Mouse (Mus musculus): Measurements from ENCODE around the gene Gm27027. TPM values are rescaled to one million over a fixed set of nuclear protein-coding genes. Genes with fewer than 3 reads are reported as not detected.

Gm27027 gene
- total RNA-seq, 1 experiment from 2014 or later = not detected

DNA sequence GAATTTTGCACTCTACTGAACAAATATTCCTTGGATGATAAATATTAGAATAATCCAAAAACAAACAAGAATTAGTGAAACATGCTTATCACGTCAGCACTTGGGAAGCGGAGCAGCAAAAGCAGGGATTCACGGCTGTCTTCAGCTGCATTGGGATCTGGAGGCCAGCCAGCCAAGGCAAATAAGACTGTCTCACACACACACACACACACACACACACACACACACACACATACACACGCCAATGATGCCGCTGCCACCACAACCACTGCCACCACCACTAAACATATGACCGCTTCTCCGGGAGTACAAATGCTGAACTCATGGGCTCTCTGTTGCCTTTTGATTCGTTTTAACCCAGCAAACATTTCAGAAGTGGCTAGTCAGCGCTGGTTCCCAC lies 42.4 kb downstream of the Gm27027 start:
- ATAC-seq (replicated peaks; ENCODE audit: insufficient number of reproducible peaks, low FRiP score, low TSS enrichment, poor library complexity, severe bottlenecking) = no peak

DNA sequence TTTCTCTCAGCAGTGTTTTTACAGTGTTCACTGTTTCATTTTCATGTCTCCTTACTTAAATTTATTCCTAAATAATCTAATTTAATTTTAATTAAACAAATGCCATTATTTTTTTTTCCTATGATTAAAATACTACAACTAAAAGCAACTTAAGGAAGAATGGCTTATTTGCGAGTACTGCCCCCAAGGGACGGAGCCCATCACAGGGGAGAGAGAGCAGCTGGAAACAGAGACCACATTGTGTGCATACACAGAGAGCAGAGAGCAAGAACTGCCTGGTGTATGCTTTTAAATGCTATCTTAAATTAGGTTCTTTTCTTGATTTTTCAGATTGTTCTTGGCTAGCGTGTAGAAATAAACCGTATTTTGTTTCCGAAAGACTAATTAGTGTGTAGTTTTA lies 49.2 kb downstream of the Gm27027 start:
- no peak for ATAC-seq (replicated peaks; ENCODE audit: insufficient number of reproducible peaks, low FRiP score, low TSS enrichment, poor library complexity, severe bottlenecking)

DNA sequence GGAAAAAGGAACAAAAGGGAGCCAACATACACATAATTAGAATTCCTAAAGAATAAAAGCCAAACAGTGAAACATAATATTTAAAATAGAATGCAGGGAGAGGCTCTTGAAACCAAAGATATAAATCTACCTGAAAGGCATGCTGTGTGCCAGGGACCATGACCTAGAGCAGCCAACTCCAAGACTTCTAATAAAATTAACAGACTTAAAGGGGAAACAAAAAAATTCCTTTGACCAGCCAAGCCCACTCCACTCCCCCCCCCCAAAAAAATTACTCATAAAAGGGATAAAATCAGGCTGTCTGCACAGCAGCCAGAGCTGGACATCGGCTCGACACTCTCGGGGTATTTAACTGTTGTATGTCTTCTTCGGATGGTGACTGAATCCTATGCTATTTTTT lies 51.3 kb downstream of the Gm27027 start:
- ATAC-seq (replicated peaks; ENCODE audit: insufficient number of reproducible peaks, low FRiP score, low TSS enrichment, poor library complexity, severe bottlenecking) = no peak

DNA sequence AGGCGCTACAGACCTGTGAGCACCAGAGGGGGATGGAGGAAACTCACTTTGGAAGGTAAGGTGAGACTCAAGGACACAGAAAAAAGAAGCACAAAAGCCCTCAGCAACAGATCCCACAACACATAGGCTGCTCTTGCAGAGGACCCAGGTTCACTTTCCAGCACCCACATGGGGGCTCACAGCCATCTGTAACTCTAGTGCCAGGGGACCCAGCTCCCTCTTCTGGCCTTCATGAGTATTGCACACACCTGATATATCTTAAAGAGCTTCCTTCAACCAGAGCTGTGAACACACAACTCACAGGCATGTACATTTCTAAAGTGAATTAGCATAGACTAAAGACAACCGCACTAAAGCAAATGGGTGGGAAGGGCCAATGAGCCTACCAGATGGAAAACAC lies 52.1 kb downstream of the Gm27027 start:
- ATAC-seq (replicated peaks; ENCODE audit: insufficient number of reproducible peaks, low FRiP score, low TSS enrichment, poor library complexity, severe bottlenecking) = no peak

DNA sequence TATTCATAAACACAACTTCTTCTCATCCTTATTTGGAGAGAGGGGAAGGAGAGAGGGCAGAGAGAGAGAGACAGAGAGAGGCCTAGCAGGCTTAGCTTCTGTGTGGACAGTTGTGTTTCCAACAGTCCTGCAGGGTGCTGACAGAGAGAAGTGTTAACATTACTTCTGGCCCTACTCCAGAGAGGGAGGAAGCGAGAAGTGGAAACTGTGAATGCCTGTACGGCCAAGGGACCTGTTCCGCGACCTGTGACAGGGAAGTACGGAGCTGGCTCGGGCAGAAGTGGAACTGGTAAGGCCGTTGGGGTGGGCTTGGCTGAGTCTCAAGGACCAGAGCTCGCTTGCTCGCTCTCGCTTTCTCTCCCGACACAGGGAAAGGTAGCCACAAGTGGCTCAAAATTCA lies 54.5 kb downstream of the Gm27027 start:
- ATAC-seq (replicated peaks; ENCODE audit: insufficient number of reproducible peaks, low FRiP score, low TSS enrichment, poor library complexity, severe bottlenecking) = no peak

DNA sequence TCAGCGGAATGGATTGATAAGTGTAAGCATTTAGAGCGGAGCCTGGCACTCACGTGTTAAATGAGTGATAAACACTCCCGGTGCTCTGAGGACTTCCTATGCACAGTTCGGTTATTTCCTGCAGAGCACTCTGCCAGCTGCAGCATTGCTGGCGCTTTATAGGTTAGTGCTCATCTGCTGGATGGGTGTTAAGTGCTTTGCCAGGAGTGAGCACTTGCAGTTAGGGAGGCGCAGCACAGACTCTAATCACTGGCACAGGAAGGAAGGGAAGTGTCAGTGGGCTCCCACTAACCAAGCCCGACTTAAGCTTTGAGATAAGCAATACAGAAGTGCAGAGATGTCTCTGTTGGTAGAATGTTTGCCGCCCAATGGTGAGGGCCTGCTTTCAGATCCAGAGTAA lies 57.6 kb downstream of the Gm27027 start:
- no peak for ATAC-seq (replicated peaks; ENCODE audit: insufficient number of reproducible peaks, low FRiP score, low TSS enrichment, poor library complexity, severe bottlenecking)

DNA sequence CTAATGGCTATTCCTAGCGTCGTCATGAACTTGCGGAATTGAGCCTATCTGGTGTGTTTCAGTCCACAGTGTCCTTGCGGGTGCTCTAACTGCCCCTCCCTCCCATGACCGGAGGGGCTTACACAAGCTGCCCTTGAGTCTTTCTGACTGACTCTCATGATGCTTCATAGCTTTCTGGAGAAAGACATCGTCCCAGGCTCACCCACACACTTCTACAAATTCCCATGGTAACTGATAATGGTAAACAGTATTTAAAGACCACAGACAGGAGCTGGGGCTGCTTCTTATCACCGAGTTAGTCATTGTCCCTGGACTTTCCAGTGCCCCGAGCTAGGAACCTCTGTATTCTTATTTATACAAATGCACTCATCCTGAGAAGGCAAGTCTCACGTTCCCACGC lies 67.3 kb downstream of the Gm27027 start:
- ATAC-seq (replicated peaks; ENCODE audit: insufficient number of reproducible peaks, low FRiP score, low TSS enrichment, poor library complexity, severe bottlenecking) = no peak

DNA sequence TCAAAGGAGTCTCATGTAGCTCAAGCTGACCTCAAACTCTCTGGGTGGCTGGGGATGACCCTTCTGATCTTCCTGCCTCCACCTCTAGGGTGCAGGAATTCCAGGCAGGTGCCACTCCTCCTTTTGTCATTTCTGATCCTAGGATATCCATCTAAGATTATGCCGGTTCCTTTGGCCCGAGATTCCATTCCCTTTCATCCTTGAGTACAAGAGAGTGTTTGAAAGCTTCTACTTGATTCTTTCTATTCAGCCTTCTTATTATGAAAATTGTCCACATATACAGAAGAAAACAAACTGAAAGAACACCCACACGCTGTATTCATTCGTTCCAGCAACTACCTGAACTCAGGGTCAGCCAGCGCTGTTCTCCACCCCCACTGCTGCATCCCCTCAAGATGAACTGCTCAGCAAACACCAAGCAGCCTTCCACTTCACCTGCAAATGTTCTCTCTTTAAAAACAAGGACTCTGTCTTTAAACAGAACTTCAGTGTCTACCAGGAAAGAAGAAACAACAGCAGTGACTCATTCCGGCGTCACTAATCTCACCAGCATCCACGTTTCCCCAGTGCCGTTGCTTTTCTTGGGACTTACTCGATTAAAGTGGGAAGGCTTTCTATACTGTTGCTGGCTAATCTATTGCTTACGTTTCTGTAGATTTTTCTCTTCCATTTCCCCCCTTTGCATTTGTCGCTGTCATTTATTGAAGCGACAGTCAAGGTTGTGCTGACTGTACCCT lies 68.3 kb downstream of the Gm27027 start:
- ATAC-seq (replicated peaks; ENCODE audit: insufficient number of reproducible peaks, low FRiP score, low TSS enrichment, poor library complexity, severe bottlenecking) = no peak

DNA sequence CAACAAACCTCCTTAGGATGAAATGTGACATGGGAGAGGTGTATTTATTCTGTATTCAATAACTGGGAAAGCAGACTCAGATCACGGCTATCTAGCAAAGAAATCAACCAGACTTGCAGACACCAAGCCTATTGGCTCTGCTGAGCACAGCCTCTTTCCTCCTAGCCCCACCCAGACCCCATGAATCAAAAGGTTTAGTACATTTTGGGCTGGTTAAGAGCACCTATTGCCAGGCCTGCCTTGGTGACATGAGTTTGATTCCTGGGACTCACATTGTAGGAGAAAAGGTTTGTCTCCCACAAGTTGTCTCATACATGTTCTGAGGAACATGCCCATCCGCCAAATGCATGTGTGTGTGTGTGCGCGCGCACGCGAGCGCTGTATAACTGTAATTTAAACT lies 70.0 kb downstream of the Gm27027 start:
- no peak for ATAC-seq (replicated peaks; ENCODE audit: insufficient number of reproducible peaks, low FRiP score, low TSS enrichment, poor library complexity, severe bottlenecking)

DNA sequence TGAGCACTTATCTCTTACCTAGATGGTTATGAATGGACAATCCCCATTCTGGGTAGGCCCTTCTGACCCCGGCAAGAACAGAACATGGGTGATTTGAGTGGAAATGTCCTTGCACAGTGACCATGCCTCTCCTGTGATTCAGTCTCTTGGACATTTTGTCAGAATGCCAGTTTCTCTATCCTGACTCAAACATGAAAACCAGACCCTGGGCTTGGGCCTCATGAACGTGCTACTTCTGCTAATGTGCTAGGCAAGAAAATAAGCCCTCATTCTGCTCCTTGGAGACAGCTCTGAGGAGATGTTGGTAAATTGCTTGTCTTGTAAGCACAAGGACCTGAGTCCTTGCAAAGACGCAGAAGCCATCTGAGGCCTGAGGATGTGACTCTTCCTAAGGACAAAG lies 77.1 kb downstream of the Gm27027 start:
- ATAC-seq (replicated peaks; ENCODE audit: insufficient number of reproducible peaks, low FRiP score, low TSS enrichment, poor library complexity, severe bottlenecking) = no peak

DNA sequence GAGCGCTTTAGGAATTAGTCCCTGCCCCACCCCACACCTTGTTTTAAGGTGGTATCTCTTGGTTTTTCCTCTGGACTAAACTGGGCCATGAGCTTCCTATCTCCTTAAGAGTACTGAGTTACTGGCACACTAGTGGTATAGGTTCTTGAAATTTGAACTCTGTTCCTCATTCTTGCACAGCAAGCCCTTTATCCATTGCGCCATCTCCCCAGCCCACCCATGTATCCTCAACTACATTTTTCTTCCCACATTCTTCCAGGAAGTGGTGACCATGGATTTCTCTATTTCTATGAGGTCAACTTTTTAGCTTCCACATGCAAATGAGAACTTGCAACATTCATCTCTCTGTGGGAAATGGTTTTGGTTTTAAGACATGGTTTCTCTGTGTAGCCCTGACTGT lies 82.6 kb downstream of the Gm27027 start:
- ATAC-seq (replicated peaks; ENCODE audit: insufficient number of reproducible peaks, low FRiP score, low TSS enrichment, poor library complexity, severe bottlenecking) = no peak

DNA sequence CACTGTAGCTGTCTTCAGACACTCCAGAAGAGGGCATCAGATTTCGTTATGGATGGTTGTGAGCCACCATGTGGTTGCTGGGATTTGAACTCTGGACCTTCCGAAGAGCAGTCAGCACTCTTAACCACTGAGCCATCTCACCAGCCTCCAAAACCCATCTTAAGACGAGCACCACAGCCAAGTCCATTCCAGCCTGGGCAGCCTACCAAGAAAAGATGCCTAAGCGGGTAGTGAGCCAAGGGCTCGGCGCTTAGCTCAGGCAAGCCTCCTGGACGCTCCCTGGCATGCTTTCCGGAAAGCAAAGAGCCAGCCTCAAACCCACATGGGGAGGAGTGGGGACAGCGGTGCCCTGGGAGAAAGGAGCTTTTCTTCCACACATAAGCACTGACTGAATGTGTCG lies 84.2 kb downstream of the Gm27027 start:
- no peak for ATAC-seq (replicated peaks; ENCODE audit: insufficient number of reproducible peaks, low FRiP score, low TSS enrichment, poor library complexity, severe bottlenecking)

DNA sequence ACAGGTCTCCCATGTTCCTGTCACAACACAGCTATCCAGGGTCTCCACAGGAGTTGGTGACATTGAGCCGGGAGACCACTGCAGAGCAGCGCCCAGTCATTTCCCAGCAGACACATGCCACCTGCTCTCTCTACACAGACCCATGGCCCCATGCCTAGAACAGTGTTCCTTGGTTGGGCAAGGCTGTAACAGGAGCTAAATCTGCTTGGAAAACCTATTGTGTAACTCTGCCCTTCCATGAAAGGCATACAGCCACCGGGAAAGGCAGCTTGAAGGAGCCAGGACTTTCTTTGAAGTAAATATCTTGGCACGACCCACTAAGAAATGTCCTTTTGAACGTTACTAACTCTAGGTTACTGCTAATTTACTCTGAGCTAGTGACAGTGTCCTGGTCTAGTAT lies 86.4 kb downstream of the Gm27027 start:
- no peak for ATAC-seq (replicated peaks; ENCODE audit: insufficient number of reproducible peaks, low FRiP score, low TSS enrichment, poor library complexity, severe bottlenecking)

DNA sequence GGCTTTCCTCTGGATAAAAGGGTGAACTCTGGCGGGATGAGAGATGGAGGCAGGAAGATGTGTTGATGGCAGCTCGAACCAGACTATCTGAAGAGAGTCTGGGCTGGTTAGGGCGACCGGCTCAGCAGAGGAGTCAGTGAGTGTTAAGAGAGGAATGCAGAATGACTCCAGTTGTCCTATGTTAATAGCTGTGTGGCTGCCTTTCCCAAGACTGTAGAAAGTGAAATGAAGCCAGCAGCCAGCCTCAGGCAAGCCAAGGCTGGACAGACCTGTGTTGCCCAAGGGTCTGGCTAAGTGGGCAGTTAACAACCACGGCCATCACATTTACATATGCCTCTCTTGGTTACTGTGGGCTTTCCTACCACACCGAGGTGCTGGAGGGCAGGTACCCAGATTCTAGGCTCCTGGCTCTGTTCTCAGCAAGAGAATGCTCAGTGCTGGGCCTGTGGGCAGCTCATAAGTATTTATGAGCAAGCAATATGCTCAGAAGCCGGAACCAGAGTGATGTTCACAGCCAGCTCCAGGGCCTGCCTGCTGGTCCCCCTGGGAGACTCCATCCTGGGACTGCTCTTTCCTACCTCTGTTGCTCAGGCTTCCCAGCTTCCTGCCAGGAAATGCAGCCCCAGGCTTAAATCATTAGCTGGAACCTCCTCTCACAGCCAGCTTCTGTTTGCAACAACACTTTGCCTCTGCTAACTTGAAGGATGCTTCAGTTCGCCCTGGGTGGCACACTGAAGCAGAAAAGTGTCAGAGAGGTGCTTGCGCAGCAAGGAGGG lies 88.4 kb downstream of the Gm27027 start:
- no peak for ATAC-seq (replicated peaks; ENCODE audit: insufficient number of reproducible peaks, low FRiP score, low TSS enrichment, poor library complexity, severe bottlenecking)

Other genes starting within 250 kb of the Gm27027 start
- gene Ext2, start 173.8 kb downstream of the Gm27027 start, total RNA-seq (2017) = 10.4 to 43.3 TPM (median 12.9 TPM) in 3 replicates
- gene Accs, start 146.4 kb downstream of the Gm27027 start, total RNA-seq (2017) = 8.3 to 17.9 TPM (median 17.1 TPM) in 3 replicates
- not detected in 3 replicates for gene Accsl, start 127.2 kb downstream of the Gm27027 start, total RNA-seq (2017)
- gene Gm13889, start 39.2 kb downstream of the Gm27027 start, total RNA-seq (2017) = not detected in 3 replicates
- 31.3 to 51.4 TPM (median 31.8 TPM) in 3 replicates for gene Alkbh3, start 14.5 kb upstream of the Gm27027 start, total RNA-seq (2017)
- gene Hsd17b12, start 161.6 kb upstream of the Gm27027 start, total RNA-seq (2017) = 67.9 to 97.6 TPM (median 87.9 TPM) in 3 replicates

Data from monocyte, adult 5-6 weeks (primary cell).